Mouse (Mus musculus): Measurements from ENCODE around the gene Klf7. TPM values are rescaled to one million over a fixed set of nuclear protein-coding genes. Genes with fewer than 3 reads are reported as not detected.

Gene Klf7
- 3.9 TPM for polyA plus RNA-seq (2012; fragmentation: generic; extraction: Trizol)

DNA sequence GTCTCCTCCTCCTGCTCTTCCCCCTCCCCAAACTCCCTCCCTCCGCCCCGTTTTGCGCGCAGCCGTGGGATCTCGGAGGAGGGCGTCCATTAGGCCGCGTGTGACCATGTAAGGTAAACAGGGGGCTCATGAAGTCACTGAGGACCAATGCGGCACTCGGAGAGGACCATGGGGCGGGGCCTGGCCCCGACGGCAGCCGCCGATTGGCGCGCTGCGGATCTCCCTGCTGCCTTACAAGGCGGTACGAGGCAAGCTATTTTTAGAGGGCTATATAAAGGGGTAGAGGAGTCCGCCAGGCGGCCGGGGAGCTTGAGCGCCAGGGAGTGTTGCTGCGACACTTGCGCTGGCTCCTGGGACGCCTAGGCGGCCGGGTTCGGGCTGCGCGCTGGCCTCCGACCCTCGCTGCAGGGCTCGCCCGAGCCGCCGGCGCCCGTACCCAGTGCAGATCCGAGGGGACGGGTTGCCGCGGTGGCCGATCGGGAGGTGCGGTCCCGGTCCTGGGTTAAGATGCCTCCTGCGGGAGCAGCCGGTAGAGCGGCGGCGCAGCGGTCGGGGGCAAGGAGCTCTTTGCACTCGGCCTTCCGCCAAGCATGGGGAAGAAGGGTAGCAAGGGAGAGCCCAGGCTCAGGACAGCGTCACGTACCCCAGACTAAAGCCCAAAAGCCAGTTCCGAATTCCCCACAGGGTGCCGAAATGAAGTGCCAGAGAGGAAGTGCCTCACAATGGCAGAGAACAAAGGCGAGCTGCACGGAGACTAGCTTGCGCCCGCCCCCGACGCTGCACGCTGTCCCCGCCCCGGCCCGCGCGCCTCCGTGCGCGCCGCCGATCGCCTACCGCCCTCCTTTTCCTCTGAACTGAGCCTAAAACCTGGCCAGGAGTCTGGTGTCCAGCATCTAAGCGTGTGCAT is at the start of gene Klf7:
Gene Klf7, minus strand, starts transcription at position 724 of the 907 bp plus-strand sequence.
- peak within 1 kb of the TSS; percentile 98 for H3K4me3 ChIP-seq
- peaks cover 42% of the 10 kb centered on the region for H3K79me2 ChIP-seq (ENCODE audit: control insufficient read depth, insufficient read depth)
- TF ChIP-seq E2F4 (IDR thresholded peaks at IDR 0.05; ENCODE audit: insufficient read depth) (peak; percentile 29), MAX (IDR thresholded peaks at IDR 0.05; ENCODE audit: low read depth) (no peak), SRF (IDR thresholded peaks at IDR 0.05; ENCODE audit: control insufficient read depth, insufficient read length, low read depth) (peak; percentile 99), REST (IDR thresholded peaks at IDR 0.05; ENCODE audit: insufficient read depth, insufficient read length) (no peak), CEBPB (IDR thresholded peaks at IDR 0.05; ENCODE audit: insufficient read depth, poor library complexity, severe bottlenecking) (no peak), TCF12 (IDR thresholded peaks at IDR 0.05; ENCODE audit: insufficient read depth, poor library complexity, severe bottlenecking) (no peak), MYOD1 (IDR thresholded peaks at IDR 0.05; ENCODE audit: control insufficient read depth in 1 of 3, insufficient read length in 2 of 3, low read depth in 2 of 3) (no peak), POLR2AphosphoS2 (IDR thresholded peaks at IDR 0.05; ENCODE audit: insufficient read length, low read depth) (peak; percentile 93), USF1 (IDR thresholded peaks at IDR 0.05; ENCODE audit: low read depth) (no peak), TCF3 (IDR thresholded peaks at IDR 0.05; ENCODE audit: insufficient read length, low read depth) (no peak), POLR2A (IDR thresholded peaks at IDR 0.05; ENCODE audit: insufficient read length, low read depth) (peak; percentile 80), MYOG (IDR thresholded peaks at IDR 0.05; ENCODE audit: control insufficient read depth in 1 of 3, insufficient read depth in 1 of 3, insufficient read length in 2 of 3, low read depth in 2 of 3) (peak in 2 of 3 experiments; percentile 17 to 38)
- peak within 1 kb of the TSS; percentile 91 for H3K4me2 ChIP-seq (ENCODE audit: low read depth)
- peak within 1 kb of the TSS; percentile 95 for H3ac ChIP-seq (ENCODE audit: control insufficient read depth, insufficient read length)
- no peaks in the 10 kb centered on the region for H3K36me3 ChIP-seq (ENCODE audit: control insufficient read depth, insufficient read depth)
- no peaks in the 10 kb centered on the region for H3K27me3 ChIP-seq (ENCODE audit: control insufficient read depth, insufficient read depth, insufficient read length)

DNA sequence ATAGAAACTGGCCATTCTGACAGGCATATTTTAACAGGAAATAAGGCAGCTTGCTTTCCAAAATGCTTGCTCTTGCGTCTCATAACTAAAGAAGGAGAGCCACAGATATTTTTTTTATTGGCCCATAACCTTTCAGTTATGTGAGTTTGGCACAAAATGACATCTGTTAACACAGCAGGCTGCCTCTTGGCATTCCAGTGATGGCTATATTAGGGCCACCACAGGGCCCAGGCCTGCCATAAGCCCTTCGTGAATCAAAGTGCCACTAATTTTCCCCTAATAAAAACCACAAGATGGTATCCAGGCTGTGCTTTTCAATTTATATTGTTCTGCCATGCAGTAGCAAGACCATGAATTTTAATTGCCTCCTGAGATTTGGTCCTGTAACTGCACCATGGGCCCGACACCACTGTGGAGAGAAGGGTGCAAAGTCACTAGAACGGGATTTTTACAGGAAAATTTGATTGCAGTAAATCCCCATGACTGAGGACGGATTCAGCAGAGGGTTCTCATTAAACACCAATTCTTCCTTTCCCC is 42.5 kb upstream of the Klf7 start:
- Histone ChIP-seq H3ac (ENCODE audit: control insufficient read depth, insufficient read length) (no peak overlapping the region), H3K4me3 (no peak overlapping the region), H3K27me3 (ENCODE audit: control insufficient read depth, insufficient read depth, insufficient read length) (no peaks in the 10 kb centered on the region), H3K79me2 (ENCODE audit: control insufficient read depth, insufficient read depth) (no peaks in the 10 kb centered on the region), H3K4me2 (ENCODE audit: low read depth) (no peak overlapping the region), H3K36me3 (ENCODE audit: control insufficient read depth, insufficient read depth) (no peaks in the 10 kb centered on the region)
- TF ChIP-seq POLR2AphosphoS2 (IDR thresholded peaks at IDR 0.05; ENCODE audit: insufficient read length, low read depth) (no peak), REST (IDR thresholded peaks at IDR 0.05; ENCODE audit: insufficient read depth, insufficient read length) (no peak), MYOG (IDR thresholded peaks at IDR 0.05; ENCODE audit: control insufficient read depth in 1 of 3, insufficient read depth in 1 of 3, insufficient read length in 2 of 3, low read depth in 2 of 3) (no peak), E2F4 (IDR thresholded peaks at IDR 0.05; ENCODE audit: insufficient read depth) (no peak), CEBPB (IDR thresholded peaks at IDR 0.05; ENCODE audit: insufficient read depth, poor library complexity, severe bottlenecking) (no peak), TCF3 (IDR thresholded peaks at IDR 0.05; ENCODE audit: insufficient read length, low read depth) (no peak), USF1 (IDR thresholded peaks at IDR 0.05; ENCODE audit: low read depth) (no peak), MYOD1 (IDR thresholded peaks at IDR 0.05; ENCODE audit: control insufficient read depth in 1 of 3, insufficient read length in 2 of 3, low read depth in 2 of 3) (no peak), TCF12 (IDR thresholded peaks at IDR 0.05; ENCODE audit: insufficient read depth, poor library complexity, severe bottlenecking) (no peak), SRF (IDR thresholded peaks at IDR 0.05; ENCODE audit: control insufficient read depth, insufficient read length, low read depth) (no peak), POLR2A (IDR thresholded peaks at IDR 0.05; ENCODE audit: insufficient read length, low read depth) (no peak)

DNA sequence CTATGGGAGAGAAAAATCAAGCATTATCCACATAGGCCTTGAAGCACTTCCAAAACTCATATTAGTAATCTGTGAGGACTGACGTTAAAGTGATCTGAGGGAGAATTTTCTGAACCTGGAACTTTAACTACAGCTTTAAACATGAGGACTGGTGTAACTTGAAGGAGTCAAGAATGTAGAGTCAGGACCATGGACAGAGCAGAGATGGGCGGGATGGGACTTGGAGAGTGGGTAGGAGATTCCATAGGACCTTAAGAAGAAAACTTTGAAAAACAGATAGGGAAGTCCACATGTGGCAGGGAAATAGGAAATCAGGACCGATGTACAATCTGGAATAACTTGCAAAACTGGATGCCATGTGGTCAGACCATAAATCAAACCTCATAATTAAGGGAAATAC is 36.7 kb upstream of the Klf7 start:
- TF ChIP-seq SRF (IDR thresholded peaks at IDR 0.05; ENCODE audit: control insufficient read depth, insufficient read length, low read depth) = no peak
- TF ChIP-seq POLR2A (IDR thresholded peaks at IDR 0.05; ENCODE audit: insufficient read length, low read depth) = no peak
- no peak for TF ChIP-seq USF1 (IDR thresholded peaks at IDR 0.05; ENCODE audit: low read depth)
- peak; percentile 83 for TF ChIP-seq REST (IDR thresholded peaks at IDR 0.05; ENCODE audit: insufficient read depth, insufficient read length)
- Histone ChIP-seq H3K79me2 (ENCODE audit: control insufficient read depth, insufficient read depth) (no peaks in the 10 kb centered on the region), H3ac (ENCODE audit: control insufficient read depth, insufficient read length) (no peak overlapping the region), H3K4me2 (ENCODE audit: low read depth) (no peak overlapping the region), H3K27me3 (ENCODE audit: control insufficient read depth, insufficient read depth, insufficient read length) (no peaks in the 10 kb centered on the region), H3K36me3 (ENCODE audit: control insufficient read depth, insufficient read depth) (no peaks in the 10 kb centered on the region), H3K4me3 (no peak overlapping the region)

DNA sequence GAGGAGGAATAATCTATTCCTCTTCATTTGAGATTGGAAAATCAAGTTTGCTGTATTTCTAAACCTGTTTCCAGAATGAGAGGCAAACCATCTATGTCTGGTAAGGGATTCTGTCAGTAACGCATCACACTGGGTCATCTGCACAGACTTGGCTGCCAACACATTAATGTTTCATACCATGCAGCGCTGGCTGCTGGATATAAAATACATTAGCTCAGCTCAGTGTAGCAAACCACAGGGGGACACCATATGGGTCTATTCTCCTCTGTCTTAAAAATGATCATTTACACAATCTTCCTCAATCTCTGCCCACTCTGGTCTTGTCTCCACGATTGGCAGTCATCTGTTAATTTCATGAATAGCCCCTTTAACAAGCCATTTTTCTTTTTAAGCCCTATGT is 27.1 kb upstream of the Klf7 start:
- H3K4me3 ChIP-seq = no peak overlapping the region
- no peak for TF ChIP-seq SRF (IDR thresholded peaks at IDR 0.05; ENCODE audit: control insufficient read depth, insufficient read length, low read depth)
- TF ChIP-seq USF1 (IDR thresholded peaks at IDR 0.05; ENCODE audit: low read depth) = no peak
- no peak for TF ChIP-seq POLR2AphosphoS2 (IDR thresholded peaks at IDR 0.05; ENCODE audit: insufficient read length, low read depth)
- TF ChIP-seq POLR2A (IDR thresholded peaks at IDR 0.05; ENCODE audit: insufficient read length, low read depth) = no peak
- no peak for TF ChIP-seq REST (IDR thresholded peaks at IDR 0.05; ENCODE audit: insufficient read depth, insufficient read length)
- H3K36me3 ChIP-seq (ENCODE audit: control insufficient read depth, insufficient read depth) = no peaks in the 10 kb centered on the region
- H3ac ChIP-seq (ENCODE audit: control insufficient read depth, insufficient read length) = no peak overlapping the region
- H3K79me2 ChIP-seq (ENCODE audit: control insufficient read depth, insufficient read depth) = no peaks in the 10 kb centered on the region
- no peak overlapping the region for H3K4me2 ChIP-seq (ENCODE audit: low read depth)
- H3K27me3 ChIP-seq (ENCODE audit: control insufficient read depth, insufficient read depth, insufficient read length) = no peaks in the 10 kb centered on the region
